Mouse (Mus musculus) lung, postnatal 0 days (tissue): ENCODE measurements around the gene Pakap. TPM values are rescaled to one million over a fixed set of nuclear protein-coding genes. Genes with fewer than 3 reads are reported as not detected.

Source experiments
- ATAC-seq: fragments of 200-750 bp; cut with Nextera tagmentation; 2 replicates; pipeline ENCODE4 v1.8.0; 2017; ENCODE audit warnings: moderate library complexity
- DNase-seq: peaks from one replicate; pipeline ENCODE4 v3.0.0-alpha.2; 2016; ENCODE audit warnings: low spot score
- H3K27ac ChIP-seq: fragments of 300-500 bp; sonication (generic); 2 replicates; pipeline ENCODE4 v1.5.1; 2014; ENCODE audit warnings: antibody characterized with exemption, mild to moderate bottlenecking, low read length, mixed read lengths
- H3K27me3 ChIP-seq: fragments of 300-500 bp; sonication (generic); replicated peaks from 2 replicates; pipeline ENCODE4 v1.6.1; 2014; ENCODE audit warnings: low read length, mixed read lengths; ENCODE audit not compliant: insufficient read depth
- H3K36me3 ChIP-seq: fragments of 300-500 bp; sonication (generic); 2 replicates; pipeline ENCODE4 v1.6.1; 2014; ENCODE audit warnings: low read length, mixed read lengths; ENCODE audit not compliant: insufficient read depth
- H3K4me1 ChIP-seq: fragments of 300-500 bp; sonication (generic); 2 replicates; pipeline ENCODE4 v1.6.1; 2014; ENCODE audit warnings: antibody characterized with exemption, low read depth, low read length, mixed read lengths; ENCODE audit not compliant: insufficient read depth
- H3K4me2 ChIP-seq: fragments of 300-500 bp; sonication (generic); replicated peaks from 2 replicates; pipeline ENCODE4 v1.6.1; 2014; ENCODE audit warnings: low read depth, mild to moderate bottlenecking, low read length, moderate library complexity, mixed read lengths
- H3K4me3 ChIP-seq: fragments of 300-500 bp; sonication (generic); 2 replicates; pipeline ENCODE4 v1.5.1; 2014; ENCODE audit warnings: low read depth, low read length
- H3K9ac ChIP-seq: fragments of 300-500 bp; sonication (generic); replicated peaks from 2 replicates; pipeline ENCODE4 v1.6.1; 2014; ENCODE audit warnings: low read depth, mild to moderate bottlenecking
- H3K9me3 ChIP-seq: fragments of 300-500 bp; sonication (generic); 2 replicates; pipeline ENCODE4 v1.6.1; 2016; ENCODE audit warnings: low read length, mixed read lengths
- CTCF ChIP-seq: IDR thresholded peaks from 2 replicates; pipeline ENCODE4 v1.5.1; 2016; ENCODE audit warnings: antibody characterized with exemption, mild to moderate bottlenecking
- EP300 ChIP-seq: IDR thresholded peaks from 2 replicates; pipeline ENCODE4 v1.6.1; 2016; ENCODE audit warnings: antibody characterized with exemption, mild to moderate bottlenecking, control low read depth
- WGBS: fragments of 180-500 bp; shearing (Covaris S2); extraction: QIAGEN DNeasy Blood & Tissue Kit; methylation state at CpG from one replicate; pipeline ENCODE4 v1.1.7; 2014; 5-methylcytosine and 5-hydroxymethylcytosine counted together
- polyA plus RNA-seq: library from polyadenylated mRNA; unstranded; fragments of >200 nt; fragmentation: Nextera tagmentation; extraction: Ambion mirVana; gene quantifications from 2 replicates; pipeline ENCODE4 v1.2.1, GENCODE M21; 2015

The Pakap gene
- polyA plus RNA-seq, 1 experiment from 2014 or later, result 60.5 TPM

GRCm38 (mm10) chr4:57636782-57637482 lies 69.0 kb downstream of the Pakap start:
- Histone ChIP-seq H3K27ac (no peak overlapping the region), H3K4me2 (no peak overlapping the region), H3K4me3 (no peak overlapping the region), H3K4me1 (0 out of 2 replicates have a peak, but pooled peaks cover 4% of the 10 kb centered on the region), H3K9me3 (no peaks in the 10 kb centered on the region), H3K27me3 (no peaks in the 10 kb centered on the region), H3K9ac (no peak overlapping the region), H3K36me3 (no peaks in the 10 kb centered on the region)
- ATAC-seq (peak; percentile 54; the same call in 1 of the 2 replicates), DNase-seq (peak; percentile 31)
- WGBS, result 42% methylated on average over 9 of the region's 9 CpGs
- TF ChIP-seq EP300, result no peak
- TF ChIP-seq CTCF, result no peak

DNA sequence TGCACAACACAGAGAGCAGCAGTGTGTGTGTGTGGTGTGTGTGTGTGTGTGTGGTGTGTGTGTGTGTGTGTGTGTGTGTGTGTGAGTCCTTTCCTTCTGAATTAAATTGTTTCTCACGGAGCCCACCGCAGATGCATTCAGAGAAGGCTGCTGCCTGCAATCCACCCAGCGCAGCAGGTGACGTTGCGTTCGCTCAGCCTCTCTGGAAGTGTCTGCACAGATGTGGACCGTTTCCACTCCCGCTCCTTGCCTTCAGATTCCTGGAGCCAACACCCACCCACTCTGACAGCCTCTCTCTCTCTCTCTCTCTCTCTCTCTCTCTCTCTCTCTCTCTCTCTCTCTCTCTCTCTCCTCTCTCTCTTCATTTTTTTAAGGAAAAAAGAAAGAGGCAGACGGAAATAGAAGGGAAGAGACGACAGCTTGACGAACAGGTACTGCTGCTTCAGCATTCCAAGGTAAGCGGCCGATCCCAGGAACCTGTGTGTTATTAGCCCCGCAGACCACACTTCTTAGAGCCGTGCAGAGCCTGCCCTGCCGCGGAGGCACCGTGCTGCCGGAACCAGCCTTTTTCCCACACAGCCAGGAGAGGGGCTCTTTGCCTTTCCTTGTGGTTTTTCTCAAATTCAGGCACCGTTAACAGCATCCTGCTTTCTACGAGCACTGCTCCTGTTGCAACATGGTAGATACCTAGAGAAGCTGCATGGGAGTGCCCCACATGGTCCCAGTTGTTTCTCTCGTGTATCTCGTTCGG lies 69.8 kb downstream of the Pakap start:
- ATAC-seq (peak; percentile 58), DNase-seq (peak; percentile 27)
- peak overlapping the region; percentile 52 for H3K4me2 ChIP-seq
- no peak overlapping the region for H3K27ac ChIP-seq
- no peaks in the 10 kb centered on the region for H3K36me3 ChIP-seq
- no peak for TF ChIP-seq CTCF
- no peak for TF ChIP-seq EP300
- no peaks in the 10 kb centered on the region for H3K9me3 ChIP-seq
- no peak overlapping the region for H3K9ac ChIP-seq
- H3K4me3 ChIP-seq, result peak overlapping the region; percentile 5; the same call in 1 of the 2 replicates
- 20% methylated on average over 24 of the region's 24 CpGs for WGBS
- H3K27me3 ChIP-seq, result no peaks in the 10 kb centered on the region
- 0 out of 2 replicates have a peak, but pooled peaks cover 4% of the 10 kb centered on the region for H3K4me1 ChIP-seq

DNA sequence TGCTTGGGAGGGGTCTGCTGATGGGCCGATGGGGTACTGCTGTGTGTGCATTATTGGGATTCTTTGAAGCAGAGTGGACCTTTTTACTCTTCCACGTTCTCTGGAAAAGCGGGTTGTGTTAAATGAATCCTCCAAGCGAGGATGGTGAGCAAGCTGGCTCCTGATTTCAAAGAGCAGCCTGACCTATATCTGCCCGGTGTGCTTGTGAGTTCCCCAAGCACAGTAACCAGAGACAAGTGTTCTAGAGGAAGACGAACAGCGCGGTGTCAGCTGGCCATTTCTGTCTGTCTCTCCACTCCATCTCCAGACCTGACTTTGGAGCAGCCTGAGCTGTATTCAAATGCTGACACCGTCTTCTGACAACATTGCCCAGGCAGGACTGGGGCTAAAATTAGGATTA lies 71.0 kb downstream of the Pakap start:
- Histone ChIP-seq H3K9me3 (no peaks in the 10 kb centered on the region), H3K27me3 (no peaks in the 10 kb centered on the region), H3K27ac (no peak overlapping the region), H3K4me3 (no peak overlapping the region), H3K4me2 (no peak overlapping the region), H3K36me3 (no peaks in the 10 kb centered on the region), H3K4me1 (0 out of 2 replicates have a peak, but pooled peaks cover 4% of the 10 kb centered on the region), H3K9ac (no peak overlapping the region)
- no peak for TF ChIP-seq EP300
- no peak for TF ChIP-seq CTCF
- 76% methylated on average over 9 of the region's 9 CpGs for WGBS
- ATAC-seq (no peak), DNase-seq (no peak)

GRCm38 (mm10) chr4:57640222-57640621 lies 72.2 kb downstream of the Pakap start:
- WGBS, result 26% methylated on average over 7 of the region's 7 CpGs
- TF ChIP-seq EP300, result no peak
- no peak for TF ChIP-seq CTCF
- Histone ChIP-seq H3K4me3 (no peak overlapping the region), H3K27ac (no peak overlapping the region), H3K9ac (no peak overlapping the region), H3K36me3 (no peaks in the 10 kb centered on the region), H3K27me3 (no peaks in the 10 kb centered on the region), H3K4me2 (peak overlapping the region; percentile 17; the same call in 1 of the 2 replicates), H3K9me3 (no peaks in the 10 kb centered on the region), H3K4me1 (0 out of 2 replicates have a peak, but pooled peaks cover 4% of the 10 kb centered on the region)
- DNase-seq (peak; percentile 23), ATAC-seq (no peak)

GRCm38 (mm10) chr4:57640971-57641370 lies 73.0 kb downstream of the Pakap start:
- Histone ChIP-seq H3K4me2 (no peak overlapping the region), H3K36me3 (no peaks in the 10 kb centered on the region), H3K27me3 (no peaks in the 10 kb centered on the region), H3K4me3 (no peak overlapping the region), H3K9ac (no peak overlapping the region), H3K27ac (no peak overlapping the region), H3K9me3 (no peaks in the 10 kb centered on the region), H3K4me1 (0 out of 2 replicates have a peak, but pooled peaks cover 4% of the 10 kb centered on the region)
- ATAC-seq (no peak), DNase-seq (no peak)
- 88% methylated on average over 3 of the region's 3 CpGs for WGBS
- TF ChIP-seq EP300 (no peak), CTCF (no peak)

DNA sequence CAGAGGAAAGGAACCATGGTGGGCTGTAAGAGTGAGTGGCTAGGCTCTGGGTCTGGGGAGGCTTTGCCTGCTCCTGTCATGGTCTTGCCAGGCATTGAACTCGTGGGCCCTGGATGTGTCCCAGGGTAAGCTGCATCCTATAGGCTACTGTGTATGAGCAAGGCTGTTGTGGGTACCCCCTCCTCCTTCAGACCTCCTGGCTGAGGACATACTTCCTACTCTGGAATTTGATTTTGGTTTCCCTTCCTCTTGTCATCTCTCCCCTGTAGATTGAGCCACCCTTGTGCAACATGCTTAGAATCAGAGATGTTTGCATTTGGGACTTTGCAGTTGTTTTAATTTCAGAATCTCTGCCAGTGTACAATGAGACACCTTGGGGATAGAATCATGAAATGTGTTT lies 83.0 kb downstream of the Pakap start:
- Histone ChIP-seq H3K27ac (no peak overlapping the region), H3K27me3 (no peaks in the 10 kb centered on the region), H3K4me3 (no peak overlapping the region), H3K9ac (no peak overlapping the region), H3K4me2 (no peak overlapping the region), H3K9me3 (no peaks in the 10 kb centered on the region), H3K36me3 (no peaks in the 10 kb centered on the region), H3K4me1 (no peaks in the 10 kb centered on the region)
- 63% methylated on average over 1 of the region's 1 CpGs for WGBS
- no peak for TF ChIP-seq CTCF
- no peak for TF ChIP-seq EP300
- ATAC-seq, result no peak
- DNase-seq, result no peak
